Mouse (Mus musculus) c-Kit-positive CD71-positive TER-119-positive erythroid progenitor cells, embryonic 14.5 days (primary cell): ENCODE results near the gene AC161166.1.
"Not testable (repeated sequence)": the region's sequence is repeated elsewhere in the genome, so short reads cannot be mapped to it uniquely, and the experiment has no call there.

ENCODE experiments used
- DNase-seq: peaks from one replicate; pipeline ENCODE4 v3.0.0-alpha.2; 2013; ENCODE audit warnings: low spot score

Gene AC161166.1

GRCm38 (mm10) chr7:24485481-24485880 is 26.8 kb downstream of the AC161166.1 start:
- no peak for DNase-seq

GRCm38 (mm10) chr7:24483291-24483690 is 29.0 kb downstream of the AC161166.1 start:
- not testable (repeated sequence) for DNase-seq

- no peak for DNase-seq
Observed at GRCm38 (mm10) chr7:24482208-24483020, 29.8 kb downstream of the AC161166.1 start.

- peak; percentile 63 for DNase-seq
Observed at GRCm38 (mm10) chr7:24481474-24482207, 30.6 kb downstream of the AC161166.1 start, which contains the start of gene Cadm4. Cadm4 (plus strand) TSS chr7:24482023.

- no peak for DNase-seq
Observed at GRCm38 (mm10) chr7:24480986-24481473, 31.2 kb downstream of the AC161166.1 start.

- DNase-seq, result no peak
Observed at GRCm38 (mm10) chr7:24480121-24480941, 31.9 kb downstream of the AC161166.1 start.

- no peak for DNase-seq
Observed at GRCm38 (mm10) chr7:24479685-24480084, 32.6 kb downstream of the AC161166.1 start.

- no peak for DNase-seq
Observed at GRCm38 (mm10) chr7:24478911-24479310, 33.3 kb downstream of the AC161166.1 start.

- no peak for DNase-seq
Observed at GRCm38 (mm10) chr7:24476856-24477255, 35.4 kb downstream of the AC161166.1 start.

GRCm38 (mm10) chr7:24476338-24476737 is 35.9 kb downstream of the AC161166.1 start:
- no peak for DNase-seq

GRCm38 (mm10) chr7:24474811-24475506 is 37.3 kb downstream of the AC161166.1 start:
- DNase-seq, result no peak

- DNase-seq, result peak; percentile 47
Observed at GRCm38 (mm10) chr7:24473913-24474529, 38.2 kb downstream of the AC161166.1 start.

GRCm38 (mm10) chr7:24472937-24473336 is 39.3 kb downstream of the AC161166.1 start:
- DNase-seq, result peak; percentile 46

- DNase-seq, result no peak
Observed at GRCm38 (mm10) chr7:24472442-24472841, 39.8 kb downstream of the AC161166.1 start.

GRCm38 (mm10) chr7:24470356-24470755 is 41.9 kb downstream of the AC161166.1 start:
- no peak for DNase-seq

- peak; percentile 28 for DNase-seq
Observed at GRCm38 (mm10) chr7:24469126-24469525, 43.1 kb downstream of the AC161166.1 start.

GRCm38 (mm10) chr7:24467886-24468285 is 44.4 kb downstream of the AC161166.1 start:
- no peak for DNase-seq

- no peak for DNase-seq
Observed at GRCm38 (mm10) chr7:24466835-24467234, 45.4 kb downstream of the AC161166.1 start.

GRCm38 (mm10) chr7:24462388-24463319 is 49.6 kb downstream of the AC161166.1 start, which contains the start of gene Plaur:
Plaur (plus strand) TSS chr7:24462484.
- DNase-seq, result no peak
